Mouse (Mus musculus) hindbrain, embryonic 14.5 days (tissue): ENCODE measurements around the gene Arpin. TPM values are rescaled to one million over a fixed set of nuclear protein-coding genes. Genes with fewer than 3 reads are reported as not detected.
A peak's percentile ranks its signal among the peaks of the same experiment; 100 is the strongest.

ENCODE experiments used
- ATAC-seq: fragments of 200-750 bp; cut with Nextera tagmentation; 2 replicates; pipeline ENCODE4 v1.8.0; 2017; ENCODE audit warnings: moderate number of reproducible peaks, mild to moderate bottlenecking, moderate TSS enrichment, moderate library complexity; ENCODE audit not compliant: low FRiP score
- DNase-seq: peaks from one replicate; pipeline ENCODE4 v3.0.0-alpha.2; 2015; ENCODE audit warnings: low spot score
- H3K27ac ChIP-seq: fragments of 300-500 bp; sonication (generic); 2 replicates; pipeline ENCODE4 v1.5.1; 2014; ENCODE audit warnings: mild to moderate bottlenecking, moderate library complexity
- H3K27me3 ChIP-seq: fragments of 300-500 bp; sonication (generic); 2 replicates; pipeline ENCODE4 v1.6.1; 2014; ENCODE audit warnings: mild to moderate bottlenecking, low read length, mixed read lengths; ENCODE audit not compliant: control insufficient read depth, insufficient read depth
- H3K36me3 ChIP-seq: fragments of 300-500 bp; sonication (generic); replicated peaks from 2 replicates; pipeline ENCODE4 v1.6.1; 2014; ENCODE audit not compliant: control insufficient read depth, insufficient read depth
- H3K4me1 ChIP-seq: fragments of 300-500 bp; sonication (generic); replicated peaks from 2 replicates; pipeline ENCODE4 v1.6.1; 2014; ENCODE audit warnings: antibody characterized with exemption, low read length, mixed read lengths; ENCODE audit not compliant: control insufficient read depth, insufficient read depth
- H3K4me2 ChIP-seq: fragments of 300-500 bp; sonication (generic); replicated peaks from 2 replicates; pipeline ENCODE4 v1.6.1; 2014; ENCODE audit warnings: mild to moderate bottlenecking, moderate library complexity
- H3K4me3 ChIP-seq: fragments of 300-500 bp; sonication (generic); replicated peaks from 2 replicates; pipeline ENCODE4 v1.5.1; 2014; ENCODE audit warnings: mild to moderate bottlenecking, low read length
- H3K9ac ChIP-seq: fragments of 300-500 bp; sonication (generic); 2 replicates; pipeline ENCODE4 v1.6.1; 2014
- H3K9me3 ChIP-seq: fragments of 300-500 bp; sonication (generic); 2 replicates; pipeline ENCODE4 v1.6.1; 2016; ENCODE audit warnings: low read length; ENCODE audit not compliant: control insufficient read depth
- WGBS: fragments of 180-500 bp; shearing (Covaris S2); extraction: QIAGEN DNeasy Blood & Tissue Kit; methylation state at CpG from one replicate; pipeline ENCODE4 v1.1.7; 2014; 5-methylcytosine and 5-hydroxymethylcytosine counted together
- polyA plus RNA-seq: library from polyadenylated mRNA; unstranded; fragments of >200 nt; fragmentation: Nextera tagmentation; extraction: Ambion mirVana; gene quantifications from 2 replicates; pipeline ENCODE4 v1.2.1, GENCODE M21; 2014

Gene Arpin
- 18.7 and 19.8 TPM in 2 replicates for polyA plus RNA-seq

- WGBS = 1% methylated on average over 31 of the region's 32 CpGs
- no peaks in the 10 kb centered on the region for H3K36me3 ChIP-seq
- no peaks in the 10 kb centered on the region for H3K27me3 ChIP-seq
- H3K4me3 ChIP-seq = peak within 1 kb of the TSS; percentile 39
- peak within 1 kb of the TSS; percentile 64 for H3K4me2 ChIP-seq
- peak within 1 kb of the TSS; percentile 29; the same call in 1 of the 2 replicates for H3K27ac ChIP-seq
- H3K9me3 ChIP-seq = no peaks in the 10 kb centered on the region
- peak within 1 kb of the TSS; percentile 61 for H3K9ac ChIP-seq
- ATAC-seq (peak; percentile 77; the same call in 1 of the 2 replicates), DNase-seq (peak; percentile 64)
- peaks cover 14% of the 10 kb centered on the region for H3K4me1 ChIP-seq
Observed at GRCm38 (mm10) chr7:79934862-79935510, at the start of gene Arpin. Gene Arpin, minus strand, starts transcription at chr7:79935359.

DNA sequence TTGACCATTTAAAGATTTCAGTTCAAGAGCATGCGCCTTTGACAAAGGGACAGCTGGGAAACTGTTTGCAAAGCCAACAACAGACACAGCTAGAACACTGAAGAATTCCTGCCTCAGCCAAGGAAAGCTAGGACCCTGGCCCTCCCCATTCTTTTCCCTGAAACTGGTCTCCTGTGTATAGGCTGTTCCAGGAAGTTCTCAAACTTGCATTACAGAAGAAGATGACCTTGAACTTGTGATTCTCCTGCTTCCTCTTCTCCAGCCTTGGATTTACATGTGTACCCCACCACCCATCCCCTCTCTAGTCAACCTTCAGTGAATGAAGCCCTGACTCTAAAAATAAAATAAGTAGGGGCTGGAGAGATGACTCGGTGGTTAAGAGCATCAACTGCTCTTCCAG lies 40.2 kb upstream of the Arpin start:
- Histone ChIP-seq H3K27ac (no peak overlapping the region), H3K9ac (no peak overlapping the region), H3K4me1 (no peaks in the 10 kb centered on the region), H3K27me3 (no peaks in the 10 kb centered on the region), H3K36me3 (no peaks in the 10 kb centered on the region), H3K9me3 (no peaks in the 10 kb centered on the region), H3K4me3 (no peak overlapping the region), H3K4me2 (no peak overlapping the region)
- 92% methylated on average over 2 of the region's 2 CpGs for WGBS
- no peak for DNase-seq
- ATAC-seq = no peak

GRCm38 (mm10) chr7:79972195-79972594 lies 37.0 kb upstream of the Arpin start:
- no peaks in the 10 kb centered on the region for H3K36me3 ChIP-seq
- H3K4me2 ChIP-seq = no peak overlapping the region
- H3K4me3 ChIP-seq = no peak overlapping the region
- H3K9ac ChIP-seq = no peak overlapping the region
- WGBS = 87% methylated on average over 5 of the region's 5 CpGs
- no peaks in the 10 kb centered on the region for H3K9me3 ChIP-seq
- no peaks in the 10 kb centered on the region for H3K4me1 ChIP-seq
- no peak overlapping the region for H3K27ac ChIP-seq
- no peaks in the 10 kb centered on the region for H3K27me3 ChIP-seq
- ATAC-seq (no peak), DNase-seq (no peak)

GRCm38 (mm10) chr7:79970336-79970735 lies 35.2 kb upstream of the Arpin start:
- DNase-seq = no peak

GRCm38 (mm10) chr7:79968326-79968725 lies 33.2 kb upstream of the Arpin start:
- Histone ChIP-seq H3K9ac (no peak overlapping the region), H3K4me2 (no peak overlapping the region), H3K9me3 (no peaks in the 10 kb centered on the region), H3K4me1 (no peaks in the 10 kb centered on the region), H3K27me3 (no peaks in the 10 kb centered on the region), H3K4me3 (no peak overlapping the region), H3K27ac (no peak overlapping the region), H3K36me3 (no peaks in the 10 kb centered on the region)
- DNase-seq (no peak), ATAC-seq (no peak)
- WGBS = 84% methylated on average over 6 of the region's 6 CpGs

More at GRCm38 (mm10) chr7:79970336-79970735, 35.2 kb upstream of the Arpin start:
- Histone ChIP-seq H3K27me3 (no peaks in the 10 kb centered on the region), H3K36me3 (no peaks in the 10 kb centered on the region), H3K4me1 (no peaks in the 10 kb centered on the region), H3K4me3 (no peak overlapping the region), H3K4me2 (no peak overlapping the region), H3K27ac (no peak overlapping the region), H3K9me3 (no peaks in the 10 kb centered on the region), H3K9ac (no peak overlapping the region)
- no peak for ATAC-seq
- WGBS = 52% methylated on average over 1 of the region's 1 CpGs

DNA sequence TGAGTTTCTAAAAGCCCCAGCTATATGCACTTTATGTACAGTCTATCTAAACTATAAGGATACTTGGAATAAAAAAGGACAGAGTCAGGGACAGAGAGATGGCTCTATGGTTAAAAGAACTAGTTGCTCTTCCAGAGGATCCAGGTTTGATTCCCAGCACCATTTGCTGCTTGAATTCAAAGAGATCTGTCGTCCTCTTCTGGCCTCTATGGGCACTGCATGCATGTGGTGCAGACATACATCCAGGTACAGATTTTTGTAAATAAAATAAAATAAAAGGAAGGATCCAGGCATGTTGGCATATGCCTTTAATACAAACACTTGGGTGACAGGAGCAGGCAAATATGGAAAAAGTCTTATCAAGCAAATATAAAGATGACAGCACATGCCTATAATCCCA lies 26.4 kb upstream of the Arpin start:
- Histone ChIP-seq H3K9me3 (no peaks in the 10 kb centered on the region), H3K27ac (no peak overlapping the region), H3K4me2 (no peak overlapping the region), H3K36me3 (no peaks in the 10 kb centered on the region), H3K4me3 (no peak overlapping the region), H3K4me1 (no peaks in the 10 kb centered on the region), H3K9ac (no peak overlapping the region), H3K27me3 (no peaks in the 10 kb centered on the region)
- DNase-seq (no peak), ATAC-seq (no peak)
- WGBS = 64% methylated on average over 1 of the region's 1 CpGs

- no peak overlapping the region for H3K4me2 ChIP-seq
- H3K4me1 ChIP-seq = no peaks in the 10 kb centered on the region
- no peak for ATAC-seq
- no peak overlapping the region for H3K27ac ChIP-seq
- DNase-seq = no peak
- no peaks in the 10 kb centered on the region for H3K27me3 ChIP-seq
- no peaks in the 10 kb centered on the region for H3K9me3 ChIP-seq
- 86% methylated on average over 1 of the region's 1 CpGs for WGBS
- H3K9ac ChIP-seq = no peak overlapping the region
- H3K4me3 ChIP-seq = no peak overlapping the region
- no peaks in the 10 kb centered on the region for H3K36me3 ChIP-seq
Observed at GRCm38 (mm10) chr7:79956131-79956530, 21.0 kb upstream of the Arpin start.

GRCm38 (mm10) chr7:79954890-79955289 lies 19.7 kb upstream of the Arpin start:
- ATAC-seq (no peak), DNase-seq (no peak)
- no peak overlapping the region for H3K9ac ChIP-seq
- H3K4me3 ChIP-seq = no peak overlapping the region
- H3K4me1 ChIP-seq = no peaks in the 10 kb centered on the region
- 94% methylated on average over 1 of the region's 1 CpGs for WGBS
- H3K9me3 ChIP-seq = no peaks in the 10 kb centered on the region
- no peaks in the 10 kb centered on the region for H3K27me3 ChIP-seq
- H3K36me3 ChIP-seq = no peaks in the 10 kb centered on the region
- H3K27ac ChIP-seq = no peak overlapping the region
- H3K4me2 ChIP-seq = no peak overlapping the region

DNA sequence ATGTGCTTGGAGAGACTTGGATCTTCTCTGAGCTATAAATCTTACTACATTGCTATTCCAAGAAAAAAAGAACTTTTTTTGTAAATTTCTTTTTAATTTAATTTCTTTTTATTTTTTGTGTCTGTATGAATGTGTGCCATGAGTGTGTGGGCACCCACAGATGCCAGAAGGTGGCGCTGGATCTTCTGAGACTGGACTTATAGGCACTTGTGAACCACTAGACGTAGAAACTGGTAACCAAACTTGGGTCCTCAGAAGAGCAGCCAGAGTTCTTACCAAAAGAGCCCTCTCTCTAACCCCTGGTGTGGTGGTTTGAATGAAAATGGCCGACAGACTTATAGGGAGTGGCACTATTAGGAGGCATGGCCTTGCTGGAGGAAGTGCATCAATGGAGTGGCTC lies 15.9 kb upstream of the Arpin start:
- DNase-seq (no peak), ATAC-seq (no peak)
- Histone ChIP-seq H3K27me3 (no peaks in the 10 kb centered on the region), H3K9me3 (no peaks in the 10 kb centered on the region), H3K27ac (no peak overlapping the region), H3K4me2 (no peak overlapping the region), H3K4me1 (no peaks in the 10 kb centered on the region), H3K36me3 (no peaks in the 10 kb centered on the region), H3K4me3 (no peak overlapping the region), H3K9ac (no peak overlapping the region)
- WGBS = 77% methylated on average over 3 of the region's 3 CpGs

DNA sequence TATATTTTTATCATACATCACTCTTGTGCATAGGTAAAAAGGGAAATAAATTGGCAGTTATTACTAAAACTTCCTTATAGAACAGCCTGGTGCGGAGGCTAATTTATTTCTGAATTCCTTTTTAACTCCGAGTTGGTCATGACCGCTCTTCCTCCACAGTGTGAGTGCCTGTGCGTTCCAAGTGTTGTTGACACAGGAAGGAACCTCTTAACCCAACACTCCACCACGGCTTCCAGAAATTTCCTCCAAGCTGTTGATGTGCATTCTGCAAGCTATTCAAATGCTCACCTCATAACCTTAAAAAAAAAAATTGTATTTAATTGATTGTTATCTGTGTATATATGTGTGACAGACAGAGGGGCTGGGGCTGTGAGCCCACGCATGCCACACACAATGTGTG lies 15.1 kb upstream of the Arpin start:
- Histone ChIP-seq H3K4me1 (no peaks in the 10 kb centered on the region), H3K27me3 (no peaks in the 10 kb centered on the region), H3K4me3 (no peak overlapping the region), H3K9ac (no peak overlapping the region), H3K4me2 (no peak overlapping the region), H3K36me3 (no peaks in the 10 kb centered on the region), H3K27ac (no peak overlapping the region), H3K9me3 (no peaks in the 10 kb centered on the region)
- DNase-seq (no peak), ATAC-seq (no peak)
- WGBS = 82% methylated on average over 6 of the region's 6 CpGs
